Mouse (Mus musculus): Measurements from ENCODE around the gene Nts. TPM values are rescaled to one million over a fixed set of nuclear protein-coding genes. Genes with fewer than 3 reads are reported as not detected.
"Not testable (repeated sequence)": the region's sequence is repeated elsewhere in the genome, so short reads cannot be mapped to it uniquely, and the experiment has no call there.

Gene Nts
- total RNA-seq (2021): under 1 TPM; 0.57 to 0.77 TPM
- long read RNA-seq, experiment 1: 0 reads
- long read RNA-seq, experiment 2: 0 reads

DNA sequence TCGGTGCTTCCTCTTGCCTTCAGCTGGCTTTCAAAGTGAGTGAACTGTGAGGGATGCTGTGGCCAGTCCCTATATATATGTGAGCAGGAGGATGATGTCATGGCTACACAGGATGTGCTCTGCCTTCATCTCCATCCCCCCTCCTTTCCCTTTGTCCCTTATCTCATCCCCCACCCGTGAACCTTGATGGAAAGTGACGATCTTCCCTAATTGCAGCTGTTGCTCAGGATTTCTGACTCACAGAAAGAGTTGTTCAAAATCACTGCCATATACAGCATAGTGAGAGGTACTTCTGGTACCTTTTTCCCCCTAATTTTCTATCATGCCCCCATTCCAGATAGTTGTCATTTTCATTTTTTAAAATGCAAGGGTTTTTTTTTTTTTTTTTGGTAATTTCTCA, at the start of gene Nts:
TSS of gene Nts (minus strand) at position 101 of the 400 bp plus-strand sequence.
- DNase-seq: no peak

GRCm38 (mm10) chr10:102527901-102528300, 37.6 kb upstream of the Nts start:
- DNase-seq: no peak

DNA sequence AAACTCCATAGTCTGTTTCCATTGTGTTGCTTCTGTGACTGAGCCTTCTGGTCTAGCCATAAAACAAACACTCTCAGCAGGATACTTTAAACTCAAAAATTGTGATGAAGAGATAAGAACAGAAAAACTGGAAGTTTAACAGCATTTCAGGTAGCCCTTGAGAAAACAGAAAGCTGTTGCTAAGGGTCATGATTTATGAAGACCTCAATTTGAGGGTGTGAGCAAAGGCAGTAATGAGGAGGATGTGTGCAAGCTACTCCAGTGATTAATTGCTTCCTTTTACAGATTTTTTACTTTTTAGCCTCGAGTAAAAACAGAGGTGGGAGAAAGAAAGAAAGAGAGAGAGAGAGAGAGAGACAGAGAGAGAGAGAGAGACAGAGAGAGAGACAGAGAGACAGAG, 23.9 kb upstream of the Nts start:
- DNase-seq: no peak

GRCm38 (mm10) chr10:102511807-102512461, 21.6 kb upstream of the Nts start, which contains the start of gene Rassf9:
Rassf9 (plus strand) TSS chr10:102512222.
- peak; percentile 46 for DNase-seq

- DNase-seq: peak in 1 of 2 experiments; percentile 9
These were observed 21.1 kb upstream of the Nts start for GRCm38 (mm10) chr10:102511461-102511806.

DNA sequence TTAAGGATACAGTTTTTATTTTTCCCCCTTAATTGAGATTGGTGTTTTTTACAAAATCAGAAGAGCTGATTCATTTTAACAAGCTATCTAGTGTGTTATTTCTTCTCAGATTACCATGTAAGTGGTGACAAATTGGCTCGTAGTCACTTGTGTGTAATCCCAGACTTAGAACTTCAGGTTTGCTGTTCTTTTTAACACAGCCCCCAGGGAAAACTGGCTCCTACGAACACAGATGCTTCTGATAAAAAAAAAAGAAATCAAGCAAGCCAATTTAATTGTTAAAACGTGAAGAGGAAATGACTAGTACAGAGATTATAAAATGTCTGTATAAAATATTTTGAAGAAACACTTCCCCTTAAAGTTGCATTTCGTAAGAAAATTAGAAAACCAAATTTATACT, 17.1 kb upstream of the Nts start:
- peak in 1 of 2 experiments; percentile 40 for DNase-seq

- peak; percentile 36 to 40 for DNase-seq
These were observed 8.5 kb upstream of the Nts start for GRCm38 (mm10) chr10:102498754-102499153.

DNA sequence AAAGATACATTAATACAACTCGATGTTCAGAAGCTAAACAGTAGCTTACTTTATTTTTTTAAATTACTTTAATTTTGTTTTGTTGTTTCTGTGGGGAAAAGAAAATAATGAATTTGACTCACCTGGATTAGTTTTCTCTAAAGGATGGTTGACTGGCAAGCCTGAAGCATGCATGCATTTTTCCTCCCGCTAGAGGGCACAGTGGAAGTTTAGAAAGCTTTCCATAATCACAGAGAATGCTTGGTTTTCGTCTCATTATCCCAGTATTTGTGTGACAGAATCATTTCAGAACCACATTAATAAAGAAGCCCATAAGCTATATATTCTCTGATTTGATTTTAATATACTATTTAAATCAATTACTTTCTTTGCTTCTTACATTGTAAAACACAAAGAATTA, 1.5 kb upstream of the Nts start:
- DNase-seq: peak in 1 of 2 experiments; percentile 58

DNA sequence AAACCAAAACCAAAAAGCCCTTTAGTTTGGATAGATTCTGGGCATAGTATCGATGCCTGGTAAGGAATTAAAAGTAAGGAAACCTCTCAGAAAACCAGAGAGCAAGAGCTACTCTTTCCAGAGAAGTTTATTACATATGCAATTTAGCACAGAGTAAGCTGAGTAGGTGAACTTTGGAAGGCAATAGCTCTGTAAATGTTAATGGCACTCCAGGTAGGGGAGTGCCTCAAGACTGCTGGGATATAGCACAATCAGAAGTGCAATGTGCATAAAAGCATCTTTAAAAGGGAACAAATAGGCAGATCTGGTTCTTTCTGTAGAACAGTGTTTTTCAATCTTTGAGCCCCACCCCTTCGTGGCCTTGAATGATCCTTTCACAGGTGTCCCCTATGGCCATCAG, 20.9 kb downstream of the Nts start:
- DNase-seq: no peak

DNA sequence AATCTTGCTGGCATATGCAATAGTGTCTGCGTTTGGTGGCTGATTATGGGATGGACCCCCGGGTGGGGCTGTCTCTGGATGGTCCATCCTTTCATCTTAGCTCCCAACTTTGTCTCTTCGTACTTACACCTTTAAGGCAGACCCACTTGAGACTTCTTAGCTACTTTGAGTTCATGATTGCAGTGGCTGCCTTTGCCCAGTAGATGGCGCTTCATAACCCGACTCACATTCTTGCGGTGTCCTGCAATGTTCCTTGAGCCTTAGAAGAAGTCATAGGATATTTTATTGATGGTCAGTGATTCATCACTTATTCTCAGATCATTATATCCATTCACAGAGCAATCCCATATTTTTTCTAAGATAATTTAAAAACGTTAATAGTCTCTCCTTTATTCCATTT, 38.5 kb downstream of the Nts start:
- peak; percentile 1 to 32 for DNase-seq

DNA sequence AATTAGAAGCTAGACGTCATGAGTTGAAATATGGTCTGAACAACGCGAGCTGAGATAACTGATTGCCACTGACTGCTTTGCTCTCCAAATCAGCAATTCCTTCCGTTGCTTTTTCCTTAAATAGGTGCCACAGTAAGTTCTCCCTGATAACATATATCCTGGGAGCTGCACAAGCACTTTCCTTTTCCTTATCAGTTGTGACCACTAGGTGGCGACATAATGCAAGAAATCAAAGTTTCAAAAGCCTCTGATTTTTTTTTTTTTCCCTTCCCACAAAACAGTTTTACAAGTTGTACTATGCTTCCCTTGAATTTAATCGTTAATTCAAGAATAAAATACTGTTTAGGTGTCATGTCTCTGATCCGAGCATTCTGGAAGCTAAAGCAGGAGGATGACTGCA, 40.8 kb downstream of the Nts start:
- DNase-seq: peak; percentile 14 to 55

DNA sequence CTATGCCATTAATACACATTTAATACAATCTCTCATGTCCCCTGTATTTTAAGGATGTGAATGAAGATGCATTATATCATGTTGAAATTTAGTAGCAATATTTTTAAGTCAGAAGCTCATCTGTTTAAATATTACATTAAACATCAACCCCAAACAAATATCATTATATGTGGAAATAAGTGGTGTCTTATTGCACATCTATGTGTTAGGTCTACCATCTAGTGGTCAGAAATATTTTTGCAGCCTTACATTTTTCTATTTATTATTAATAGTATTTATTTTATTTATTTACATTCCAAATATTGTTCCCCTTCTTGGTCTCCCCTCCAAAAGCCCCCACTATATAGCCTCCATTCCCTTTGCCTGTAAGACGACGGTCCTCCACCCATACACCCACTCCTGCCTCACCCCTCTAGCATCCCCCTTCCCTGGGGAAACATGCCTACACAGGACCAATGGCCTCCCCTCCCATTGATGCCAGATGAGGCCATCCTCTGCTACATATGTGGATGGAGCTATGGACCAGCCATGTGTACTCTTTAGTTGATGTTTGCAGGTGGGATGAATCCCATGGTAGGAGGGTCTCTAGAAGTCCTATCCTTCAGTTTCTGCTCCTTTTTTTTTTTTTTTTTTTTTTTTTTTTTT, 45.3 kb downstream of the Nts start:
- DNase-seq: no peak

- DNase-seq: not testable (repeated sequence)
These were observed 54.8 kb downstream of the Nts start for GRCm38 (mm10) chr10:102435467-102435866.

- peak in 1 of 2 experiments; percentile 39 for DNase-seq
These were observed 55.2 kb downstream of the Nts start for GRCm38 (mm10) chr10:102435048-102435447.

Other genes starting within 250 kb of the Nts start
- 1 to 10 TPM; 6.0 to 6.6 TPM for gene Rassf9, start 21.7 kb upstream of the Nts start, total RNA-seq (2021)

All from heart, adult 18-20 months (tissue).